Mouse (Mus musculus): Measurements from ENCODE around the gene Cdk5r1. TPM values are rescaled to one million over a fixed set of nuclear protein-coding genes. Genes with fewer than 3 reads are reported as not detected.

Gene Cdk5r1
- polyA plus RNA-seq, 1 experiment from 2014 or later = 82.7 TPM

GRCm38 (mm10) chr11:80471836-80472605 is 4.8 kb upstream of the Cdk5r1 start:
- Histone ChIP-seq H3K4me3 (replicated peaks) (no peak overlapping the region), H3K27ac (replicated peaks) (no peak overlapping the region), H3K9ac (replicated peaks) (no peak overlapping the region), H3K36me3 (peaks cover 50% of the 10 kb centered on the region), H3K4me2 (no peak overlapping the region), H3K9me3 (replicated peaks) (no peaks in the 10 kb centered on the region), H3K4me1 (peaks cover 9% of the 10 kb centered on the region), H3K27me3 (replicated peaks) (no peaks in the 10 kb centered on the region)
- 81% methylated on average over 16 of the region's 16 CpGs for WGBS
- ATAC-seq (ENCODE audit: low FRiP score) = no peak

- Histone ChIP-seq H3K4me3 (replicated peaks) (no peak overlapping the region), H3K4me1 (peaks cover 13% of the 10 kb centered on the region), H3K9ac (replicated peaks) (no peak overlapping the region), H3K4me2 (no peak overlapping the region), H3K27me3 (replicated peaks) (no peaks in the 10 kb centered on the region), H3K27ac (replicated peaks) (no peak overlapping the region), H3K9me3 (replicated peaks) (no peaks in the 10 kb centered on the region), H3K36me3 (peaks cover 34% of the 10 kb centered on the region)
- 61% methylated on average over 2 of the region's 2 CpGs for WGBS
- no peak for ATAC-seq (ENCODE audit: low FRiP score)
These were observed 2.6 kb upstream of the Cdk5r1 start for GRCm38 (mm10) chr11:80474175-80474691.

- no peak for ATAC-seq (ENCODE audit: low FRiP score)
- Histone ChIP-seq H3K4me3 (replicated peaks) (no peak overlapping the region), H3K9ac (replicated peaks) (no peak overlapping the region), H3K36me3 (peaks cover 28% of the 10 kb centered on the region), H3K9me3 (replicated peaks) (no peaks in the 10 kb centered on the region), H3K27ac (replicated peaks) (peak overlapping the region; percentile 98; the same call in 1 of the 2 replicates), H3K27me3 (replicated peaks) (no peaks in the 10 kb centered on the region), H3K4me2 (no peak overlapping the region), H3K4me1 (peaks cover 14% of the 10 kb centered on the region)
- 95% methylated on average over 11 of the region's 11 CpGs for WGBS
These were observed 2.0 kb upstream of the Cdk5r1 start for GRCm38 (mm10) chr11:80474846-80475245.

GRCm38 (mm10) chr11:80475544-80475943 is 1.3 kb upstream of the Cdk5r1 start:
- Histone ChIP-seq H3K4me3 (replicated peaks) (no peak overlapping the region), H3K36me3 (peaks cover 21% of the 10 kb centered on the region), H3K9me3 (replicated peaks) (no peaks in the 10 kb centered on the region), H3K27me3 (replicated peaks) (no peaks in the 10 kb centered on the region), H3K4me2 (peak overlapping the region; percentile 90; the same call in 1 of the 2 replicates), H3K9ac (replicated peaks) (no peak overlapping the region), H3K27ac (replicated peaks) (peak overlapping the region; percentile 98), H3K4me1 (peaks cover 16% of the 10 kb centered on the region)
- no peak for ATAC-seq (ENCODE audit: low FRiP score)
- WGBS = 84% methylated on average over 9 of the region's 9 CpGs

- Histone ChIP-seq H3K9ac (replicated peaks) (peak overlapping the region; percentile 95), H3K27me3 (replicated peaks) (no peaks in the 10 kb centered on the region), H3K27ac (replicated peaks) (peak overlapping the region; percentile 98), H3K4me3 (replicated peaks) (peak overlapping the region; percentile 87), H3K4me2 (peak overlapping the region; percentile 90), H3K36me3 (peaks cover 6% of the 10 kb centered on the region; the same call in 1 of the 2 replicates), H3K4me1 (peaks cover 31% of the 10 kb centered on the region), H3K9me3 (replicated peaks) (no peaks in the 10 kb centered on the region)
- peak; percentile 45 for ATAC-seq (ENCODE audit: low FRiP score)
- WGBS = 9% methylated on average over 55 of the region's 55 CpGs
These were observed 747 bp downstream of the Cdk5r1 start for GRCm38 (mm10) chr11:80477341-80478199.

- H3K4me1 ChIP-seq = peaks cover 44% of the 10 kb centered on the region
- H3K9ac ChIP-seq (replicated peaks) = peak overlapping the region; percentile 95
- H3K9me3 ChIP-seq (replicated peaks) = no peaks in the 10 kb centered on the region
- H3K4me3 ChIP-seq (replicated peaks) = peak overlapping the region; percentile 87
- peak overlapping the region; percentile 90 for H3K4me2 ChIP-seq
- WGBS = 28% methylated on average over 14 of the region's 14 CpGs
- no peak for ATAC-seq (ENCODE audit: low FRiP score)
- H3K27me3 ChIP-seq (replicated peaks) = no peaks in the 10 kb centered on the region
- H3K36me3 ChIP-seq = no peaks in the 10 kb centered on the region; the same call in 1 of the 2 replicates
- H3K27ac ChIP-seq (replicated peaks) = peak overlapping the region; percentile 98
These were observed 2.0 kb downstream of the Cdk5r1 start for GRCm38 (mm10) chr11:80478694-80479412.

- no peaks in the 10 kb centered on the region; the same call in 1 of the 2 replicates for H3K36me3 ChIP-seq
- no peaks in the 10 kb centered on the region for H3K9me3 ChIP-seq (replicated peaks)
- peak overlapping the region; percentile 90 for H3K4me2 ChIP-seq
- ATAC-seq (ENCODE audit: low FRiP score) = no peak
- 46% methylated on average over 5 of the region's 5 CpGs for WGBS
- H3K27ac ChIP-seq (replicated peaks) = peak overlapping the region; percentile 98
- H3K9ac ChIP-seq (replicated peaks) = peak overlapping the region; percentile 95
- peak overlapping the region; percentile 87 for H3K4me3 ChIP-seq (replicated peaks)
- H3K4me1 ChIP-seq = peaks cover 50% of the 10 kb centered on the region
- H3K27me3 ChIP-seq (replicated peaks) = no peaks in the 10 kb centered on the region
These were observed 2.6 kb downstream of the Cdk5r1 start for GRCm38 (mm10) chr11:80479425-80479824.

DNA sequence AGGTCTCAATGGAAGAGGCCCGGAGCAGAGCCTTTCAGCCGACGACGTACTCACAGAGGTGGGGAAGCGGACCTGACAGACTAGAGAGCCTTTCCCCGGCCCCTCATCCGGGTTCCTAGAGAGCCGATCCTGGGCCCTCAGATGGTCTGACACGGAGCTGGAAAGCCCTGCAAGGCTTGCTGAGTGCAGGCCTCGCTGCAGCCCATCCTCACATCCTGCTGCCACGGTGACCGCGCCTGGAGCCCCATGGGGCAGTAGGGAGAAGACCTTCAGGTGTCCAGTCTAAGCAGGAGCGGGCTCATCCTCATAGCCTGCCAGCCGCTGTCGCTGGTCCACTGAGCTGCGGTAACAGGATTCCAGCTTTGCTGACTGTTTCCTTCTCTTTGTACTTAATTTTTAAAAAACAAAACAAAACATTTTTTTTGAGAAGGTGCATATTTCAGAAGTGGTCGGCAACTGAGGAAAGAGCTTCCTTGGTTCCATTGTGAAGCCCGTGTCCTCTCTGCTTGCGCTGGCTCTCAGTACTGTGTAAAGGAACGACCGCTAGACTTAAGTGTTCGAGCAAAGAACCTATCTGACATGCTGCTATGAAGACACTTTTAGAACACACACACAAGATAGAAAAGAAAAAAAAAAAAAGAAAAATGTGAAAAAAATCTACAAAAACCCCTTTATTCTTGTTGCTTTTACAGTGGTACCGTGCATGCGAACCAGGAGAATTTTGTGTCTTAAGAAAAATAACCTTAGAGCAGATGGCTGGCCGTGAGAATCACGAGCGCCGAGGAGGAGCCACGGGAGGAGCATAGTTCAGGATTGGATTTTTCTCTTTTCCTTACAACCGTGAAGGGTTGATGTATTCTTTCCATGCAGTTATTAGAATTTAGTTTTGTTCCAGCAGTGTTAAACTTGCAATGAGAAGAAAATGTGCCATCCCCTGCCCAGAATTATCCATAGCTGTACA is 3.4 kb downstream of the Cdk5r1 start:
- Histone ChIP-seq H3K9me3 (replicated peaks) (no peaks in the 10 kb centered on the region), H3K4me1 (peaks cover 58% of the 10 kb centered on the region), H3K9ac (replicated peaks) (peak overlapping the region; percentile 95), H3K4me3 (replicated peaks) (peak overlapping the region; percentile 87), H3K27me3 (replicated peaks) (no peaks in the 10 kb centered on the region), H3K36me3 (no peaks in the 10 kb centered on the region; the same call in 1 of the 2 replicates), H3K4me2 (peak overlapping the region; percentile 90), H3K27ac (replicated peaks) (peak overlapping the region; percentile 98)
- WGBS = 42% methylated on average over 31 of the region's 31 CpGs
- no peak for ATAC-seq (ENCODE audit: low FRiP score)

GRCm38 (mm10) chr11:80481409-80482050 is 4.7 kb downstream of the Cdk5r1 start:
- no peaks in the 10 kb centered on the region; the same call in 1 of the 2 replicates for H3K36me3 ChIP-seq
- peak overlapping the region; percentile 42 for H3K4me3 ChIP-seq (replicated peaks)
- peak overlapping the region; percentile 90 for H3K4me2 ChIP-seq
- no peak for ATAC-seq (ENCODE audit: low FRiP score)
- H3K27me3 ChIP-seq (replicated peaks) = no peaks in the 10 kb centered on the region
- peaks cover 59% of the 10 kb centered on the region for H3K4me1 ChIP-seq
- 57% methylated on average over 13 of the region's 13 CpGs for WGBS
- H3K27ac ChIP-seq (replicated peaks) = peak overlapping the region; percentile 43
- no peaks in the 10 kb centered on the region for H3K9me3 ChIP-seq (replicated peaks)
- H3K9ac ChIP-seq (replicated peaks) = peak overlapping the region; percentile 28

DNA sequence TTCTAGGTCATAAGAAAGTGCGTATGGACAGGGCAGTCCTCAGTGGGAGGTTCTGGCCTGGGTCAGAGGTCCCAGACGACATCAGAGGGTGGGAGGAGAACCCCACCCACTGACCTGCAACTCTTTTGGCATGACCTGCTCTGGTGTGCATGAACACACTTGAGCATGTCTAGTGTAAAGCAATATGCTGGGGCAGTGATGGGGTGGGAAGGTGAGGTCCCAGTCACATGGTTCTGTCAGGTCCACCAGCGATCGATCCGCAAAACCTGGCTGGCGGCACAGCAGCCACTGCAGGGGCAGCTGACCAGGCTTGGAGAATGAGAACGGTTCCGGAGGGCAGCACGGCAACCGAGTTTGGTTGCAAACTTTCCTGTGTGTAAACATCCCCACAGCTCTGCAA is 5.5 kb downstream of the Cdk5r1 start:
- Histone ChIP-seq H3K27me3 (replicated peaks) (no peaks in the 10 kb centered on the region), H3K27ac (replicated peaks) (peak overlapping the region; percentile 81; the same call in 1 of the 2 replicates), H3K4me1 (peaks cover 59% of the 10 kb centered on the region), H3K4me2 (peak overlapping the region; percentile 90), H3K9ac (replicated peaks) (0 out of 2 replicates have a peak overlapping the region, but pooled peaks have one; percentile 28), H3K9me3 (replicated peaks) (no peaks in the 10 kb centered on the region), H3K4me3 (replicated peaks) (peak overlapping the region; percentile 12; the same call in 1 of the 2 replicates), H3K36me3 (no peaks in the 10 kb centered on the region; the same call in 1 of the 2 replicates)
- WGBS = 82% methylated on average over 10 of the region's 10 CpGs
- no peak for ATAC-seq (ENCODE audit: low FRiP score)
